Mouse (Mus musculus): ENCODE measurements around the gene Arpp21.
"Not testable (repeated sequence)": the region's sequence is repeated elsewhere in the genome, so short reads cannot be mapped to it uniquely, and the experiment has no call there.

Gene Arpp21

GRCm38 (mm10) chr9:112102155-112102851 lies 133.4 kb downstream of the Arpp21 start:
- peak in 1 of 2 experiments; percentile 67 for DNase-seq (ENCODE audit: low spot score in 2 of 2)

- no peak for DNase-seq (ENCODE audit: low spot score in 2 of 2)
Observed at GRCm38 (mm10) chr9:112100841-112101595, 134.7 kb downstream of the Arpp21 start.

GRCm38 (mm10) chr9:112098267-112098666 lies 137.5 kb downstream of the Arpp21 start:
- DNase-seq (ENCODE audit: low spot score in 2 of 2): no peak

DNA sequence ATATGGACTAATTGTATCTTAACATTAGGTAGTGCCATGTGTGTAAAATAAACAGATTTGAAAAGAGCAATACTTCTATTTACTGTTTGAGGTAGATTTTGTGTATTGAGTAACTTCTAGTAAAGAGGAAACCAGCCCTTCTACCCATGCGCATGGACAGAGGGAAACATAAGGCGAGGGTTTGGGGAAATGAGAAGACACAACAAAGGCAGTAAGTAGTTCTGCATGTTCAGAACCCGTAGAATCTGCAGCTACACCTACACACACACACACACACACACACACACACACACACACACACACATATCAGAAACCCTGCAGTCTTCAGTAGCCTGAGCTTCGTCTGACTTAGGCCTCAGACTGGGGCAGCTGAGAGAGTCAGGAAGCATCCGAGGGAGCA lies 140.0 kb downstream of the Arpp21 start:
- no peak for DNase-seq (ENCODE audit: low spot score in 2 of 2)

- no peak for DNase-seq (ENCODE audit: low spot score in 2 of 2)
Observed at GRCm38 (mm10) chr9:112095198-112095597, 140.5 kb downstream of the Arpp21 start.

GRCm38 (mm10) chr9:112078903-112079302 lies 156.8 kb downstream of the Arpp21 start:
- DNase-seq (ENCODE audit: low spot score in 2 of 2): no peak

DNA sequence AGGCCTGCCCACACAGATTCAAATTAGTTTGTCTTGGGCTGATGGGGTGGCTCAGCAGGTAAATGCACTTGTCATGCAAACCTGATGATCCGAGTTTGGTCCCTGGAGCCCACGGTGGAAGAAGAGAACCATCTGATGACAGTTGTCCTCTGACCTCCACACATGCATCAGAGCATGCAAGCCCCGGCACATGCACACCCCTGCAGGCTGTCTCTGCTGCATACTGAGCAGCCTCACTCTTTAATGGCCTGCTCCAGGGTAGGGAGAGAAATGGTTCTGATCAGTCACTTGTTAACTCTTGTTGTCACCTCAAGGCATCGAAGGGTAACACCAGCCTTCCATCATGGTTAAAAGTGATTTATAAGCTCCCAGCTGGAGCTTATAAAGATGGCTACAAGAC lies 157.3 kb downstream of the Arpp21 start:
- no peak for DNase-seq (ENCODE audit: low spot score in 2 of 2)

DNA sequence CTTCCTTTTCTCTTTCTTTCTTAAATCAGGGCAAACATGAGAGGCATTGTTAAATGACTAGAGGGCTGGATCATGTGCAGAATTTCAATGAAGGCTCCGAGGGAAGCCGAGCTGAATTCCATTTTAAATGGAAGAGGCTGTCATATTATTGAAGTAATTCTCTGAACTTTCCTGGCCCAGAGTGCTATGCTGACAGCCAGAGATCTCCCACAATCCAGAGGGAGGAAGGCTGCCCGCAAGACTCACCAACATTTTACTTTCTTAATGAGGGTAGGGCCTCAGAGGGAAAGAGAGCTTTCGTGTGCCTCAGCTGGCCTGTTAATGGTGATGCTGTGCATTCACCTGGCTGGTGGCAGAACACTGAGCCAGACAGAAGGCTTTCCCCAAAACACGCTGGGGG lies 160.5 kb downstream of the Arpp21 start:
- no peak for DNase-seq (ENCODE audit: low spot score in 2 of 2)

DNA sequence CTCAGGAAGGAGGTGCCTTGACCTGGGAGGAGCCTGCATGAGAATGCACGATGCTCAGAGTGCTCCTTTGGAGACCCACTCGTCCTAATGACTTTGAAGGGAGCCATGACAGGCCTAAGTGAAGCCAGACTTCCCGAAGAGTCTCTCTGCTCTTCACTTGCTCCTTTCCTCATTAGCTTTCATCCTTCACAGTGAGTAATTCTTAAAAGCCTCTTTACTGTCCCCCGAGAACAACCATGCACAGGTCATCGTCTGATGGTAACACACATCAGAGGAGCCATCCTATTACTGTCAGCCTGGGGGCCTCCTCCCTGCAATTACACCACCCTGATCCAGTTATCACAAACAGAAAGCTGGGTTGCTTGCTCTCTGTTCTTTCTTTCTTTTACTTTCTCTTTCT lies 160.9 kb downstream of the Arpp21 start:
- DNase-seq (ENCODE audit: low spot score in 2 of 2): no peak

DNA sequence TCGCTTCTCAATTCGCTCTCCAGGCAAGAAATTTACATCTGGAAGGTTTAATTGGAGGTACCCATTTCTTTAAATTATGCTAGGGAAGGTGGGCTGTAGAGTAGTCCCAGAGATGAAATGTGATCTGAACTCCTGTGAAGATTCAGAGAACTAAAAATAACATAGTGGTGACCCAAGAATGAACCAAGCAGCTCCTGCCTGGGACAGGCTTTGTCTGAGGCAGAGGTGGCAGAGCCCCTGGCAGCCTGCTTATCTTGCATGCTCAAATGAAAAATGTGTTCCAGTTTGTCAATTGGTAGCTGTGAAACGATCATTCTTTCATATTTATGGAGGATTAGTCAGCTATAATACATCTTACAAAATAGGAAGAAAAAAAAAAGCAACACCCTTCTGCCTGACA lies 164.4 kb downstream of the Arpp21 start:
- DNase-seq (ENCODE audit: low spot score in 2 of 2): no peak

GRCm38 (mm10) chr9:112070961-112071360 lies 164.8 kb downstream of the Arpp21 start:
- DNase-seq (ENCODE audit: low spot score in 2 of 2): no peak

DNA sequence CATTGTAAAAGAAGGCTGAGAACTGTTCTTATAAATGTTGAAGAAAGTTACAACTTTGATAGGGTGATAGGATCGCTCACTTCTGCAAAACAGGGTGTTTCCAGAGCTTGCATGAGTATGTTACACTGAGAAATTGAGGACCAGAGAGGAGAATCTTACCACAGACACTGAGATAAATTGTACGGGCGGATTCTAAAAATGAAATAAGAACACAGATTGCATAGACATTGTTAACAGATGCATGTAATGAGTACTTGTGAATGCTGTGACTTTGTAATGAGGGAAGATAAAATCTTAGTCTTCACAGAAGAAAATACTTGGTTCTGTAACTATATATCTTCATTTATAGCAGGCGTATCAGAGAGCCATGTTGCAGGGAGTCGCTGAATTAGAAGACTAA lies 167.5 kb downstream of the Arpp21 start:
- no peak for DNase-seq (ENCODE audit: low spot score in 2 of 2)

DNA sequence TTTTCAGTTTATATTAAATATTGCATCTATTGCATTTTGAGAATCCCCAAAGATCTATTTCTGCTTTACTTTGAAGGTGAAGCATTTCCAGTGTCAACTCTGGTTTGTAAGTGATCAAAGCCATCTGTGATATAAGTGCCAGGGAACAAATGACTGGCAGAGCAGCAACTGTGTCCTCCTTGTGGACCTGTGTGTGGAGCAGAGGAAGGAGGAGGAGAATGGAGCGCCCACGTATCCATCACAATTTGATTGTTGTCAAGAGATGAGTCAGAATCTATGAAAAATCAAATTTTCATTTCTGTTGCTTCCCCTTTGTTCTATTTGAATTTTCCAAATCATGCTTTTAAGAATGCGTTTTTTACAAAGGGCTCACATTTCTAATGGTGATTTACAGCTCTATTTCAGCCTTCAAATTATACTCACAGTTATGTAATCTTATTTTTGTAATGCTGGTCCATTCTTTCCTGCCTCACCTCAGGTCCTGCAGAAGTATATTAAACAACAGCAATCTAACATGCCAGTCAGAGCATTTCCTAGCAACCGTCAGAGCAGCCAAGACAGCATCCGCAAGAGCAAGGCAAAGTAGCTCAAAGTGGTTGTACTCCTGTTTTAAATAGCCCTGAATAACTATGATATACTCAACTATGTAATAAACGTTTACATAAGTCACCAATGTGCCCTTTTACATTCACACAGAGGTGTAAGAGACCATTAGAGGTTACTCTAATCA lies 174.9 kb downstream of the Arpp21 start:
- no peak for DNase-seq (ENCODE audit: low spot score in 2 of 2)

GRCm38 (mm10) chr9:112054807-112055381 lies 180.8 kb downstream of the Arpp21 start:
- no peak for DNase-seq (ENCODE audit: low spot score in 2 of 2)

- DNase-seq (ENCODE audit: low spot score in 2 of 2): no peak
Observed at GRCm38 (mm10) chr9:112047903-112048467, 187.8 kb downstream of the Arpp21 start.

GRCm38 (mm10) chr9:112040566-112040965 lies 195.2 kb downstream of the Arpp21 start:
- DNase-seq (ENCODE audit: low spot score in 2 of 2): no peak

DNA sequence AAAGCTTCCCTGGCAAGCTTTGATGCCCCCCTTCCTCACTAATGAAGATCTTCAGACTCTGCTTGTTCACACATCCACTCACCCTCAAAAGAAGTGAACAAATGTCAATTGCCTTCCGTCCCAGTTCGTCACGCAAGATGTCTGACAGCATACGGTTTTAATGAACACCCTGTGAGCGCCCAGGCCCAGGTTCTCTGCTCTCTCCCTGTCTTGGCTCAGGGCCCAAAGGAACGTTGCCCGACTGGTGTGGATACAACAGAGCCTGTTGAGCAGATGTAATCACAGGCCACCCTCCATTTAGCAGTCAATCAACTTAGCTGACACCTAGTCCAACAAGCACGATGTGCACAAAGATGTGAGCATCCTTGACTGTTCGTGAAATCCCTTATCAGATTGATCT lies 198.0 kb downstream of the Arpp21 start:
- DNase-seq (ENCODE audit: low spot score in 2 of 2): no peak

DNA sequence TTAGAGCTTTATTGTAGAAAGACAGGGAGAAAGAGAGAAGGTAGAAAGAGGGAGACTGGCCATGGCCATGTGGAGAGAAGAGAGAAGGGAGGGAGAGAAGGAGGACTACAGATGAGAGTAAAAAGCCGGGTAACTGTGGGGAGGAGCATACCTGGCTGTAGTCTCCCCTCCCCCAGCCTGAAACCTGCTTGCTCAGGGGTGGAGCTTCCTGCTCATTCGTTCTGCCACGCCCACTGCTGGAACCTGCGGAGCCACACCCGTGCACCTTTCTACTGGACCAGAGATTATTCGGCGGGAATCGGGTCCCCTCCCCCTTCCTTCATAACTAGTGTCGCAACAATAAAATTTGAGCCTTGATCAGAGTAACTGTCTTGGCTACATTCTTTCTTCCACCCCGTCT lies 201.9 kb downstream of the Arpp21 start:
- DNase-seq (ENCODE audit: low spot score in 2 of 2): not testable (repeated sequence)

DNA sequence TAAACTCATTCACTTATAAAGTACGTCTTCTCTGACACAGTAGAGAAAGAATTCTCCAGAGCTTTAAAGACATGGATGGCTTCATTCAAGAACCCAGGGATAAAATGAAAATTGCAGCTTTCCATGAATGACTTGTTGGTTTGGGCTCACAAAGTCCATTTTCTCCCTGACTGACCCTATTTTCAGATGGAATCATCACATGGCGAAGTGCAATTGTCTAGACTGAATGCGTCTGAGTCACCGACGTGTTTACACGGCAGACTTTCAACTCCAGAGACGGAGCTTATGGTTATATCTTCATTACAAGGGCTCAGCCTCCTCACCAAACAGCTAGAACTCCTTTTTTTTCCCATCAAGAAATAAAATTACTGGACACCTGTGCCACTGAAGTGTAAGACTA lies 203.6 kb downstream of the Arpp21 start:
- no peak for DNase-seq (ENCODE audit: low spot score in 2 of 2)

GRCm38 (mm10) chr9:112023562-112024015 lies 212.1 kb downstream of the Arpp21 start:
- no peak for DNase-seq (ENCODE audit: low spot score in 2 of 2)

DNA sequence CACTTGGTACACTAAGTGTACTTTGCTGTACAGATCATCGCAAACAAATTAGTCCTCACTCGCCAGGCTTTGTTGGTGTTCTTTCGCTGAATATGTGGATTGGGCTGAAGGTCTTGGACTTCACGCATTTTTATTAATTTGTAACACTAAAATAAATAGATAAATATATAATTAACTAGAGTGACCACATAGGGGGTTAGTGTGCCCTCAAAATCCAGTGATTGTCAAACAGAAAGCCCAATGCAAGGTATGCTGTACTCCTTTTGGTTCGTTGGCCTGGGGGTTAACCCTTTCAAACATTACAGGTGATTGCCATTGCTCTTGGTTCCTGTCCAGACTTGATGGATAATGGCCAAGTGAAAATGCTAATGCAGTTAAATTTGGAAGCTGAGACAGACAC lies 212.6 kb downstream of the Arpp21 start:
- DNase-seq (ENCODE audit: low spot score in 2 of 2): no peak
